Mouse (Mus musculus) neutrophil, adult 59 days (primary cell): ENCODE data around the gene Setdb2. TPM values are rescaled to one million over a fixed set of nuclear protein-coding genes. Genes with fewer than 3 reads are reported as not detected.

Experiments used
- total RNA-seq, 2 experiments: library from RNA; stranded (reverse); gene quantifications; 1 replicate in 1 of 2; 2 replicates in 1 of 2; pipeline ENCODE4 v1.2.4; 2023

Gene Setdb2
- total RNA-seq: 10 to 100 TPM; 12.0 to 15.4 TPM

DNA sequence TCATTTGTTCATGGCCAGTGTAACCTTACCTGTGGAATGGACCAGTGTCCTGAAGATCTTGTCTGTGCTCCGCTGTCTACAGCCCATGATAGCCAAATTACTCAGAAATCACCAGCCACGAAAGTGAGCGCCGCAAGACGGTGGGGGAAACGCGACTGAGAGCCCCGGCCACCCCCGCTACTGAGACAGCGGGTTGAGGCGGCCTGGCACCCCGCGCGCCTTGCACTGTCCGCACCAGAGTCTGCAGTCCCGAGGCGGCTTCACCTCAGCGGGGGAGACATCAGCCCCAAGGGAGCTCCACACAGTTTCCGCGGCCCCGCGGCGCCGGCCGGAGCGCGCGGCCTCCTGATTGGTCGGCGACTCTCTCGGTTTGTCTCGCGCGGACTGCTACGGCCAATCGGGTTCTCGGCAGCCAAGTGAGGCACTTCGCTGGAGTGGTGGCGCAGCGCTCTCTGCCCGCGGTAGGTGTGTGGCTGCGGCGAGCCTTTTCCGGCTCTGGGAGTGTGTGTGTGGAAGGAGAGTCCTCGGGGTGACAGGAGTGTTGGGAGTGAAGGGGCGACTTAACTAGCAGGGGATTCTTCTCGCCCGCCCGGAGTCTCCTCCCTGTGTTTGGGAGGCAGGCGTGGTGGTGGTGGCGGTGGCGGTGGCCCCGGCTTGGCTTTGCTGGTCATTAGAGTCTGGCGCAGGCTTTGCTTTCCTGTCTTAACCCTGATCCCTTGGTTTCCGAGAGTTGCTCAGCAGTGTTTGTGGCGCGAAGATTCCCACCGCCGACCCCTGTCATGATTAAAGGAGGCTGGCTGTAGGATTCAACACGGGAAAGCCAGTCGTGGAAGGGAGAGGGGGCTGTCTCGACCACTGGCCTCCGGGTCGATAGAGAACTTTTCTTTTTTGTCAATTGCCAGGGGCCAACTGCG is at the start of gene Setdb2, which contains the start of gene Cab39l:
Setdb2 (minus strand) TSS at position 327 of the 914 bp plus-strand sequence.
Cab39l (plus strand) TSS at position 415 of the 914 bp plus-strand sequence.

DNA sequence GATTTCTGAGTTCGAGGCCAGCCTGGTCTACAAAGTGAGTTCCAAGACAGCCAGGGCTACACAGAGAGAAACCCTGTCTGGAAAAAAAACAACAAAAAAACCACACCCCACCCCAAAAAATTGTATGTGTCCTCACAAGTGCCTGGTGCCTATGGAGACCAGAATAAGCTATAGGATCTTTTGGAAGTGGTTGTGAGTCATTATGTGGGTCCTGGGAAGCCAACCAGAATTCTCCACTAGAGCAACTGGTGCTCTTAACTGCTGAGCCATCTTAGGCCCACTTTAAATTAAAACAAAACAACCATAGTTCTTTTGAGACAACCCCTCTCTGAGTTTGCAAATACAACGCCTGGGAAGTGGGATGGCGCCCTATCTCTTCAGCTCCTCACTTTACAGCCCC is 45.4 kb downstream of the Setdb2 start, which contains the start of gene Phf11c:
Phf11c (minus strand) TSS at position 101 of the 400 bp plus-strand sequence.

DNA sequence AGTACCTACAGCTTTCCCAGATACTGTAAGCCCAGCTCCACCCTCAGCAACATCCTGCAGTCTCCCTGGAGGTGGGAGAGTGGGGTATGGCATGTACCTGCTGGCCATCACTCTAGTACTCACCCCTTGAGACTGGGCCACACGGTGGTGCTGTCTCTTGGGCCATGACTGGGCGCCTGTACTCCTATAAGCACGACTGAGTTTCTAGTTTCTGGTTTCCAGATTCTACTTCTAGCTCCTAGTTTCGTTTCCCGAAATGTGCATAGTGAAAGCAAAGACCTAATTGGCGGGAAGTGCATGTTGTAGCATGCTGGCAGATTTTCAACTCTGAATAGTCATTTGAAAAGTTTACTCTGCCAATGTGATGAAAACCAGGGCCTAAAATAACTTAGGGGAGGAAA is 75.4 kb downstream of the Setdb2 start, which contains the start of gene Phf11d:
Phf11d (minus strand) TSS at position 227 of the 401 bp plus-strand sequence.

Other genes with a start within 250 kb of the Setdb2 start
- gene Rcbtb1, start 239.7 kb downstream of the Setdb2 start, total RNA-seq: 1 to 10 TPM; 7.7 to 8.7 TPM
- under 1 TPM; 0.64 to 0.71 TPM for gene Gm6904, start 180.7 kb downstream of the Setdb2 start, total RNA-seq
- 1 to 10 TPM in 1 of 2 experiments, under 1 TPM in 1; 0.75 to 1.1 TPM for gene Phf11a, start 143.4 kb downstream of the Setdb2 start, total RNA-seq
- 1 to 10 TPM; 3.5 to 5.0 TPM for gene Phf11b, start 99.5 kb downstream of the Setdb2 start, total RNA-seq
- 1 to 10 TPM; 2.5 to 3.0 TPM for gene Phf11d, start 75.4 kb downstream of the Setdb2 start, total RNA-seq
- 1 to 10 TPM; 1.0 to 1.4 TPM for gene Phf11c, start 45.5 kb downstream of the Setdb2 start, total RNA-seq
- gene Cab39l, start 88 bp upstream of the Setdb2 start, total RNA-seq: 10 to 100 TPM; 13.0 to 14.5 TPM
- 10 to 100 TPM; 49.8 to 49.9 TPM for gene Cdadc1, start 157.1 kb upstream of the Setdb2 start, total RNA-seq
- under 1 TPM; 0.20 to 0.40 TPM for gene Shisa2, start 184.4 kb upstream of the Setdb2 start, total RNA-seq